Mouse (Mus musculus): ENCODE measurements around the gene Gm5678. TPM values are rescaled to one million over a fixed set of nuclear protein-coding genes. Genes with fewer than 3 reads are reported as not detected.

The Gm5678 gene
- 0.28 and 0.71 TPM in 2 replicates for polyA plus RNA-seq (2012; rRNA removed)

DNA sequence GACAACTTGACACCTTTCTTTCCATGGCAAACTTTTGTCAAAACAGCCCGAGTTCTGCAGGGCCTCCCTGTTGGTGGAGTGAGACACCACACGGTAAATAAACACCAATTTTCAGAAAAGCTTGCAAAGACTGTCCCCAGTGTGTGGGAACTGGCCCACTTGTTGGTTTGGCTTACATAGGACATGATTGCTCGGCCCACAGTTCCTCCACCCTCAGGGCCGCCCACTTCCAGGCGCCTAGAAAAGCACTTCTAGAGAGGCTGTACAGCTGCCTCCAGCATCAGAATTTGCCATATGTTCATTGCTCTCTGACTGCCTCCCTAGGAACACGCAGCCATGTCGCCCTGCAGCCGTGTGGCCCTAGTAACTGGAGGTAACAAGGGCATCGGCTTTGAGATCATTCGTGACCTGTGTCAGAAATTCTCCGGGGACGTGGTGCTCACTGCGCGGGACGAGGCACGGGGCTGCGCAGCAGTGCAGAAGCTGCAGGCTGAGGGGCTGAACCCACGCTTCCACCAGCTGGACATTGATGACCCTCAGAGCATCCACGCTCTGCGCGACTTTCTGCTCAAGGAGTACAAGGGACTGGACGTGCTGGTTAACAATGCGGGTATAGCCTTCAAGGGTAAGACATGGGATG lies at the start of gene Gm5678:
Gene Gm5678 (plus strand): TSS at position 337 of the 640 bp plus-strand sequence.
- DNase-seq (ENCODE audit: extremely low spot score in 1 of 2, low spot score in 1 of 2), result peak in 1 of 2 experiments; percentile 72

DNA sequence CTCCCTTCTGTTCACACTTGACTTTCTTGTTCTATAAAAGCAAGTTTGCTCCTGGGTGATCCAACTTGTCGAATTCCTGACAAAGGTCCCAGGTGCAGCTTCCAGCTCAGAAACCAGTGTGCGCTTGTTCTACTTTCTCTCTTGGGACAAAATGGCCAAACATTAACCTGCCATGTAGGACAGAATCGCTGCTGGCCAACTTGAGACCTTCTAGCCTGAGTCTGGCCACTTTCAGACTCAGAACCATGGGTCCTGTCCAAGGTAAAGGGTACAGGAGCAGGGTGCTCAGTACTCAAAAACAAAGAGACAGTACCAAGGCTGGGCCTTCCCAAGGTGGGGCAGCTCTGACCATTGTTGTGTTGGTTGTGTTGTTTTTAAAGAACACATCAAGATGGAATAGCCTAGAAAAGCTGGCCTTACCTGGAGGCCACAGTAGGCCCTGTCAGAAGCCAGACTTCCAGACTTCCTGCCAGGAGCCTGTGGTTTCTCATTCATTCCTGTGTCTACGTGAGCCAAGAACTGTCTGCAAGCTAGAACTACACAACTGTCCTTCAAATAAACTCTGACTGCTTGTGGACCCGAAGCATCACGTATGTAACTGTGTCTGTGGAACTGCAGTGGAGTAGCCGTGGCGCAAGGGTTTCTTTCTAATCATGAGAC lies 49.4 kb upstream of the Gm5678 start:
- DNase-seq (ENCODE audit: extremely low spot score in 1 of 2, low spot score in 1 of 2), result no peak

DNA sequence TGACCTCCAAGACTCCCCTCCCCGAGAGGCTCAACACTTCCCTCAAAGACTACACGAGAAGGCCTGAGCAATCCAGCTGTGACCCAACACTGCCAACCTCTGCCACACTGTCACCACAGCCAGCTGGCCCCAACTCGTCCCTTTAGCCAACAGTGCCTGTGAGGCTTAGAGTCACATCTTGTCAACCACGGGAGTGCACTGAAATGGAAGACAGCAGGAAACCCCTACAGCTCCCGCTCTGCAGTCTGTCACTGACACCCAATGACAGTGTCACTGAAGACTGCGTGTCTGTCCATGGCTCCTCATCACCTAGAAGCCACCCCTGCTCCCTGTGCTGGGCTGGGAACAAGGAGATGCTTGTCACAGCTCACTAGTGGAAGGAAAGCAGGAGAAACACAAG lies 46.8 kb upstream of the Gm5678 start:
- no peak for DNase-seq (ENCODE audit: extremely low spot score in 1 of 2, low spot score in 1 of 2)

DNA sequence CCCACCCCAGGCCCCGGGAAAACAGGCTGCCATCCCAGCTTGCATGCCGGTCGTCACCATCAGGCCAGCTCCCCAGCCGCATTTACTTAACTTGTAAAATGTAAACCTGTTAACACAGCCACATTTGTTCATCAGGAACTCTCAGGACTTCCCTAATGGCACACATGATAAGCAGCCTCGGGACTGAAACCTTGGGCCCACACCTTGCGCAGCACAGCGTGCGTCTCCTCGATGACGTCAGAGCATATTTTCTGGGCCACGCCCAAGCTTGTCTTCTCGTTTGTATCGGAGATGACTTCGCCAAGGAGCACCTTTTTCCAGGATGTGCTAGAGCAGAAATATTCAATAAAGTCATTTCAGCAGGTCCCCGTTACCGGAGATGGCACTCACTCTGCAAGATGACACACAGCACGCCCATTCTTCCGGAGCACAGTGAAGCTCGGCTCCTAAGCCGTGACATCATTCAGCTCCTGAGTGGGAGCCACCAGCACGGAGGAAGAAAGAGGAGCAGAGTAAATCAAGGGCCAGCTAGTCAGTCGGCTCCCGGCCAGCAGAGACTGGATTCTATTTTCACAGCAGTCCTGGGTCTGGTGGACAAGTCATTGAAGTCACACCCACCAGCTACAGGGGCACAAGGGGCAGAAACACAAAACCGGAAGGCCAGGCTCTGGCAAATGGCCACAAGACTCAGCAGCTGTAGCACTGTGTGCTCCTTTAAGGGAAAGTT lies 42.8 kb upstream of the Gm5678 start:
- peak in 1 of 2 experiments; percentile 26 for DNase-seq (ENCODE audit: extremely low spot score in 1 of 2, low spot score in 1 of 2)

DNA sequence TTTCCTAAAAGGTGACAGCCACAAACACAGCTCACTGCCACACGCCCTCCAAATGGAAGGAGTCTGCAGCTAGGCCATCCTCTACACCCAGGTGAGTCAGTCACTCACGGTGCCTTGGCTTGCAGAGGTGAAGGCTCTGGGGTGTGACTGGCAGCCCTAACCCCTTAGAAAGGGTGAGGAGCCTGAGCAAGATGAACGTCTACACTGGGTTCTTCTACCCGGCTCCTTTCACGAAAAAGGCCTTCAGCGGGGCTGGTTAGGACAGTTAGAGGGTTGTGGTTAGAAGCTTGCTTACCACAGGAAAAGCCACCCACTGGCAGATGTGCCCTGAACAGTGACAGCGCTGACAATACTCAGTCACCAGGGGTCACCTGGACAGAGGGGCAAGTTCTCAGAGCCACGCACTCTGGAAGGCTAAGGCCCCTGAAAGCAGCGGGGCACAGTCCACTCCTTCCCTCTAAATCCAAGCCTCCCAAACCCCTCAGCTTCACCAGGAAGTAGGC lies 42.1 kb upstream of the Gm5678 start:
- DNase-seq (ENCODE audit: extremely low spot score in 1 of 2, low spot score in 1 of 2), result no peak

DNA sequence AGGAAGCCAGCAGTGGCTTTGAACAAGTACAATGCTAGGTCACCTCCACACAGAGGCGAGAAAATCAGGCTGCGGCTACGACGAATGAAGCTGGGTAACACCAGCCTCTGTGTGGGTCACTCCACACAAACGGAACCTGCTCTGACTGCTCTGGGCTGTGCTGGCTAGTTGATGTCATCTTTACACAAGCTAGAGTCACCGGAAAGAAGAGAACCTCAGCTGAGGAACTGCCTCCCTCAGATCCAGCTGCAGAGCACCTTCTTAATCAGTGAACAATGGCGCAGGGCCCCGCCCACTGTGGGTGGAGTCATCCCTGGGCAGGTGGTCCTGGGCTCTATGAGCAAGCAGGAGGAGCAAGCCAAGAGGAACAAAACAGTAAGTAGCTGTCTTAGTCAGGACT lies 41.5 kb upstream of the Gm5678 start:
- DNase-seq (ENCODE audit: extremely low spot score in 1 of 2, low spot score in 1 of 2), result no peak

DNA sequence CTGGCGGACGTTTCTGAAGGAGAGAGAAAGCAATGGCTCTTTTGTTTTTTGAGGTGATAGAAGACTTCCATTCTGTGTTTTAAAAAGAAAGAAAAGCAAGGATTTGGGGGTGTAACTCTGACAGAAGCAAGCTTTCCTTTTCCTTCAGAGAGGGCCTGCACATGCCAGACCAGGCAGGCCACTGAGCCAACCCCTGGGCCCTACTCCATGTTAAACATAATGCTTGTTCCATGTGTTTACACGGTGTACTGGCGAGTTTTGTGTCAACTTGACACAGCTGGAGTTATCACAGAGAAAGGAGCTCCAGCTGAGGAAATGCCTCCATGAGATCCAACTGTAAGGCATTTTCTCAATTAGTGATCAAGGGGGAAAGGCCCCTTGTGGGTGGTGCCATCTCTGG lies 39.6 kb upstream of the Gm5678 start:
- DNase-seq (ENCODE audit: extremely low spot score in 1 of 2, low spot score in 1 of 2), result no peak

DNA sequence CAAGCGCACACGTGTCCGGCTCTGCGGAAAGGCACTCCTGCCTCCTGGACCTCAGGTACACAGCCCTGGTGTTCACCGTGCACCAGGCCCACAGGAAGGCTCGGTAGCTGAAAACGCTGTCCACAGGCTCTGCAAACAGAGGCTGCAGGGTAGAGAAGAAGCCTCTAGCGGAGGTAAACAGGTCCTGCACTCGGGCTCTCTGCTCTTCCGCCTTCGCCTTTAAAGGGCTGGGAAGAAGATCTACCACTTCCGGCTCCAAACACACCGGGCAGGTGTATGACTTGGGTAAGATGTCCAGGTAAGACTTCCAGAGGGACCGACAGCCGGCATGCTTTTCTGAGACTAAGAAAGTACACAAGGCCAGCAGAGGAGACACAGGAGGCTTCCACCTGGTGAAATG lies 37.0 kb upstream of the Gm5678 start:
- no peak for DNase-seq (ENCODE audit: extremely low spot score in 1 of 2, low spot score in 1 of 2)

DNA sequence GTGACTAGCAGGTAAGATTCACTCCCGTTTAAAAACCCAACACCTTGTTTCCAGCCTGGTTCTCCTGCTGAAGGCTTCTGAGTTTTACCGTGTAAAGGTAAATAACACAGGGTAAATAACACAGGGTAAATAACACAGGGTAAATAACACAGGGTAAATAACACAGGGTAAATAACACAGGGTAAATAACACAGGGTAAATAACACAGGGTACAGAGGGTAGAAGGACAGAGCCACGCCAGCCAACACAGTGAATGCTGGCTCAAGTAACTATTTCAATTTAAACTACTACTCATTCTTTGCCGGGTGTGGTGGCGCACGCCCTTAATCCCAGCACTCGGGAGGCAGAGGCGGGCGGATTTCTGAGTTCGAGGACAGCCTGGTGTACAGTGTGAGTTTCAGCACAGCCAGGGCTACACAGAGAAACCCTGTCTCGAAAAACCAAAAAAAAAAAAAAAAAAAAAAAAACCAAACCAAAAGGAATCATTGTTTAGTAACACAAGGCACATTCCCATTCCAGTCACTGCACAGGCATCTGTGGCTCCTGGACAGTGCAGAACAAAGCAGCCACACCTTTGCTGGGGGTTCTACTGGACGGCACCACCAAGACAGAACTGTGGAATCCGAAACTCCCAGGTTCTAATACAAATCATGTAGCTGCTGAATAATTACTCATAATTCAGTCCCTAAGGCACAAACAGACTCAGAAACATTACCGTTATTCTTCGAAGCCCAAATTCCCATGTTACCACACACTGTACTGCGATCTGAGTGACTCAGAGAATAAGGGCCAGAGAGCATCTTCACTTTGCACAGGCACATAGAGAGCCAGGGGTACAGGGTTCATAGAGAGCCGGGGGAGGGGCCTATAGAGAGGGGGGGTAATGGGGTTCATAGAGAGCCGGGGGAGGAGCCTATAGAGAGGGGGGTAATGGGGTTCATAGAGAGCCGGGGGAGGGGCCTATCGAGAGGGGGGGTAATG lies 36.2 kb upstream of the Gm5678 start:
- no peak for DNase-seq (ENCODE audit: extremely low spot score in 1 of 2, low spot score in 1 of 2)

DNA sequence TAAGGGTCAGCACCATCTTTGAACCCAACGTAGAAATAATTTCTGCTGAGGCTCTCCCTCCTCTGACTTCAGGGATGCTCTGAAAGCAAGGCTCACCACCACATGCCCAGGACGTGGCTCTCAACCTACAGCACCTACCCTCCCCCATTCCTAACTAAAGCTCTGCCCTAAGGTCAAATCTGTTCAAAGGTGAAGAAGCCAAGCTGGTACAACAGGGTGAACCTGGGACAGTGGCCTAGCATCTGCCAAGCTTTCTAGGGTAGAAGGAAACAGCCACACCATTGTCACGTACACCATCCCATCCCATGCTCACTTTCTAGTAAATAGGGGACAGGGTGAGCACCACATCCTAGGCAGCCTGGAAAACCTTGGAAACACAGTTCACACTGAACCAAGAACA lies 35.2 kb upstream of the Gm5678 start:
- no peak for DNase-seq (ENCODE audit: extremely low spot score in 1 of 2, low spot score in 1 of 2)

DNA sequence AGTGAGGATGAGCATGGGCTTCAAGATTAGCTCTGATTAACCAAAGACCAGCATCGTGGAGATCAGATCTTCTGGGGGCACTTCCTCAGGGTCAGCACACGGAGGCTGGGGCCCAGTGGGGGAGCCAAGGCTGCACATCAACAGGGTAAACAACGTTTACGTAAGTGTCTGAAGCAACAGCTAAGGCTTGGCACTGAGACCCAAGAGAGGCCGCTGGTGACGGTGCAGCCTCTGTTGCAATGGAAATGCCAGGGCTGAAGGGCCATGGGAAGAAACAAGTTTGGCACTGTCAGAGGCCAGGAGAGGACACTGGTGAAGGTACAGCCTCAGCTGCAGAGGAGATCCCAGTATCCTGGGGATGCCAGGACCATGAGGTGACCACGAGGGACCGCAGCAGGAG lies 34.5 kb upstream of the Gm5678 start:
- DNase-seq (ENCODE audit: extremely low spot score in 1 of 2, low spot score in 1 of 2), result no peak

DNA sequence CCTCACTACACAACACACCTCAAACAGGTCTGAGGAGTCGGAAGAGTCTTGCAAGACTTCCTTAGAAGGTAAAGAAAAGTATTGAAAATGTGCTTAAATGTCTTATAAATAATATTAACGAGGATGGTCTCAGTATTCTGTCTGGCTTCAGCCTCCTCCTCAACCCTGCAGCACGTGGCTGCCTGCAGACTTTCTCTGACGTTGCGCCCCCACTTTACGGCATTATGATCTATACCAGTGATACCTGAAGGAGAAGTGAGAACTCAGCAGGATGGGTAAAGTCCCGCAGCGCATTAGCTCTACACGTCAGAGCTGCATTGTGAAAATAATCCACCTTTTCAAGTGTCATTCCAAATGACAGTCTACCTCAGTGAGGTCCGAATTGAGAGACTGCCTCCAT lies 33.4 kb upstream of the Gm5678 start:
- DNase-seq (ENCODE audit: extremely low spot score in 1 of 2, low spot score in 1 of 2), result no peak

DNA sequence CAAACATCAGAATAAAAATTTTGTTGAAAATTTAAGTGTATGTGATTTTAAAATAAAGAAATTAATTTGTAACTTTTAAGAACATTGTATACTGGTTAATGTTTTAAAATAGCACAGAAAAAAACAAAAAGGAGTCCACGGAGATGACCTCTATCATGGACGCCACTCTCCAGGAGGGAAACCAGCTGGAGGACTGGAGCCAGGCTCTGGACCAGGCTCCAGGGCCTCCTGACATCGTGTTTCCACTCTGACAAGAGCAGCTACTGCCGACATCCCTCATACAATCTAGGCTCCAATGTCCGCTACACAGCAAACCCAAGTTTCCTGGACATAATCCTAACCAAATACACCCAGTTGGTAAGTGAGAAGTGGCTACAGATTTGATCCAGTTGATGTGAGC lies 32.1 kb upstream of the Gm5678 start:
- no peak for DNase-seq (ENCODE audit: extremely low spot score in 1 of 2, low spot score in 1 of 2)

DNA sequence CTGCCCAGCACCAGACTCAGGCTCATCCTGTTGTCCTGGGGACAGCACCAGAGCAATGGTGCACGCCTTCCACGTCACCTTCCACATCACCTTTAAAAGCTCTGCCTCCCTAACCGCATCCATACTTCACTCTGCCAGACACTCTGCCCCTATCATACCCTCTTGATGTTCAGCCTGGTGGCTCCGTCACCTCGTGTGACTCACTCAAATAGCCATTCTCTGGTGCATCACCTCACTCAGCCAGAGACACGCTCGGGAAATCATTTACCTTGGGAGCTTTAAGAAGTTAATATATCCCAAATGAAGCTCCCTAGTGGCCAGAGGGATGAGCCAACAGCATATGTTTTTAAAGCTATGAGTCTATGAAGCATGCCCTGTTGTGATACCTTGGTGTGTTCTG lies 31.1 kb upstream of the Gm5678 start:
- DNase-seq (ENCODE audit: extremely low spot score in 1 of 2, low spot score in 1 of 2), result no peak

DNA sequence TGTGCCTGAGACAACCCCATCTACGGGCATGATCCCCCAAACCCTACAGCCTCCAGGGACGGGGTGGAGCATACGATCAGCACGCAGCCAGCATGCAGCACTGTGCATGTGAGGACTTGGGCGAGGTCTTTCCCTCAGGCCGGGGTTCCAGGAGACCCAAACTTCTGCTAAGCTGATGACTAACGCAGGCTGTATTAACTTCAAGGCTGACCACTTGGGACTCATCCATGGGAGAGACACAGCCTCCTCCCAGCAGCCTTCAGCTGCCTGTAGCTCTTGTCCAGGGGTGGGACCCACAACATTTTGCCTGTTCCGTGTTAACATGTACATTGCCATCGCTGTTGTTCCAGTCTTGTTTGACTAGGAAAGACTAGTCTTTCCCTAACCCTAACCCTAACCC lies 30.3 kb upstream of the Gm5678 start:
- no peak for DNase-seq (ENCODE audit: extremely low spot score in 1 of 2, low spot score in 1 of 2)

DNA sequence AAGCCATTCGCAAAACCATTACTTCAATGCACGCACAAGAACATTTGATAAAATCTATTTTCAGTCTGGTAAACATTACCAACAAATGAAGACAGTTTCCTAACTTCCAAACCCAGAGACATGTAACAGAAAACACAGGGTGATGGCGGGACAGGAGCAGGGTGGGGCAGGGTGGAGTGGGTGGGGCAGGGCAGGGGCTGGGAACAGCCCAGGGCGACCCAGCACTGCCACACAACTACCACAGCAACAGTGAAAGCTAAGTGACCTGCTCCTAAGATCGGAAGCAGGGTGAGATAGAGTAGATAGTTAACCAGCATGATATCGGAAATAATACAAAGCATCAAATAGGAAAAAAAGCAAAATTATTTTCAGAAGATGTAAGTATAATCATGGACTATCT lies 28.4 kb upstream of the Gm5678 start:
- DNase-seq (ENCODE audit: extremely low spot score in 1 of 2, low spot score in 1 of 2), result no peak

DNA sequence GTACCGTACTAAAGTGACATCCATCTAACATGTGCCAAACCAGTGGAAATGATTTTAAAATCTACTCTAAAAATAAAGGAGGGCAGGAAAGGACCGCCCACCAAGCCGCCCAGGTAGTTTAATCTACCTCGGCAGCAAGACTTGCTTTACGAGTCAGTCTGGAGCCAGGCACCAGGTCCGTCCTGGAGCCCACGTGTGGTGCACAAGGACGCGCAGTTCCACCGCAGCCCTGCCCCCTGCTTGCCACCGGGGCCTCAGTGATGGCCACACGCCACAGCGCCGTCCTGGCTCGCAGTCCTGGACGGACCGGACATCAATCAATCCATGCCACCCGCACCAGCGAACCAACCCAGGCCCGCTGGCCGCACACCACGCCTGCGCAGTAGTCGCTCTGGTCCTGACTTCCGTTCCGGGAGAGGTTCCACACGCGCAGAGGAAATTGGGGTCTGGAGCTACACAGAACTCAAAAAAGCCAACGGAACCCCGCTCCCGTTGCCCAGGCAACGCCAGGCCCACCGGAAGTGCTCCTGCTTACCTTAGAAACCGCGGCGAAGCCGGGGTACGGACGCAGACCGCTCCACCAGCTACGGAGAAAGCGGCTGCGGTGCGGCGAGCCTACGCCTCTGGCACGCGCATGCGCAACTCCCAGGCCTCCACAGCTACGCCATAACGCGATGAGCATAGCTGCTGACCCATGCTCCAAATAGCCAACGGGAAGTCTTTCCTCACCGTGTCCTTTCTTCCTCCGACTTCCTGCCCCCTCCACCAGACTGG lies 24.3 kb upstream of the Gm5678 start, which contains the start of gene Setd4:
Gene Setd4 (minus strand): TSS at position 625 of the 774 bp plus-strand sequence.
- peak; percentile 91 to 94 for DNase-seq (ENCODE audit: extremely low spot score in 1 of 2, low spot score in 1 of 2)

DNA sequence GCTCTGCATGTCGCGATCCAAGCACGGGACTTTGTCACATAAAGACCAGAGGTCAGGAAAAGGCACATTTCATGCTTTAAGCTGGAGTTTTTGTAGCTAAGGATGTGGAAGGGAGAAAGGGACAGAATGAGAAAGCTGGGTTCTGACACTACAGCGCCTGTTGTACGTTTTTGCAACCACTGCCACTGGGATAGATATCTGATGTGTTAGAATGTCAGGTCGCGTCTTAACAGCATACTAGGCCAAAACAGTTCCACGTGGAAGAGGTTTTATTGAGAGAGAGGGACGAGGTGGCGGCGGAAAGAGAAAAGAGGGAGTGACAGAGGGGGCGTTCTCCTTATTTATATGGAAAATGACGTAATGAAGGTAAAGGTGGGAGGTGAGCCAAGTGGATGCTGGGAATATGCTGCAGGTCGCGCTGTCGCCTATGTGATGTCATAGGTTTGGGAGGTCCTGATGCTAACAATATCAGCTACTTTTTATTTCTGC lies 23.4 kb upstream of the Gm5678 start:
- peak in 1 of 2 experiments; percentile 72 for DNase-seq (ENCODE audit: extremely low spot score in 1 of 2, low spot score in 1 of 2)

DNA sequence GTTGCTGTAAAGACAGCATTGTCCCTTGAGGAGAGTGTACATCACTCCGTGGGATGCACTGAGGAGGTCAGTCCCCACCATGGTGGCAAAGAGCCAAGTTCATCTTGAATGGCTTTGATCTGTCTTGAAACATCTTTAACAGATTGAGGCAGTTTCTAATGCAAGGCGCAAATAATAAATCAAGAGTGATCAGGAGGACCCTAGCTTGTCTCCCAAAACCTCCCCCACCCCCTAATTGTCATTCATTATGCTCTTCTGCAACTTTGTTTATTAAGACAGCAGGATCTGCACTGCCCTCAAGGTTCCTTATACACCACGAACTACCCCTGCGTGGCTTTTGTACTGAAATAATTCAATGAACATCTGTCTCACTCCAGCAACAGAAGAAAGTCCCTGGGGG lies 22.3 kb upstream of the Gm5678 start, which contains the start of gene Cbr1:
Gene Cbr1 (plus strand): TSS at position 301 of the 400 bp plus-strand sequence.
- no peak for DNase-seq (ENCODE audit: extremely low spot score in 1 of 2, low spot score in 1 of 2)
